Mouse (Mus musculus) hindbrain, embryonic 14.5 days (tissue): ENCODE results near the gene Gm42372. TPM values are rescaled to one million over a fixed set of nuclear protein-coding genes. Genes with fewer than 3 reads are reported as not detected.

Experiments
- ATAC-seq: fragments of 200-750 bp; cut with Nextera tagmentation; 2 replicates; pipeline ENCODE4 v1.8.0; 2017; ENCODE audit warnings: moderate number of reproducible peaks, mild to moderate bottlenecking, moderate TSS enrichment, moderate library complexity; ENCODE audit not compliant: low FRiP score
- DNase-seq: peaks from one replicate; pipeline ENCODE4 v3.0.0-alpha.2; 2015; ENCODE audit warnings: low spot score
- H3K27ac ChIP-seq: fragments of 300-500 bp; sonication (generic); 2 replicates; pipeline ENCODE4 v1.5.1; 2014; ENCODE audit warnings: mild to moderate bottlenecking, moderate library complexity
- H3K27me3 ChIP-seq: fragments of 300-500 bp; sonication (generic); 2 replicates; pipeline ENCODE4 v1.6.1; 2014; ENCODE audit warnings: mild to moderate bottlenecking, low read length, mixed read lengths; ENCODE audit not compliant: control insufficient read depth, insufficient read depth
- H3K36me3 ChIP-seq: fragments of 300-500 bp; sonication (generic); replicated peaks from 2 replicates; pipeline ENCODE4 v1.6.1; 2014; ENCODE audit not compliant: control insufficient read depth, insufficient read depth
- H3K4me1 ChIP-seq: fragments of 300-500 bp; sonication (generic); replicated peaks from 2 replicates; pipeline ENCODE4 v1.6.1; 2014; ENCODE audit warnings: antibody characterized with exemption, low read length, mixed read lengths; ENCODE audit not compliant: control insufficient read depth, insufficient read depth
- H3K4me2 ChIP-seq: fragments of 300-500 bp; sonication (generic); replicated peaks from 2 replicates; pipeline ENCODE4 v1.6.1; 2014; ENCODE audit warnings: mild to moderate bottlenecking, moderate library complexity
- H3K4me3 ChIP-seq: fragments of 300-500 bp; sonication (generic); replicated peaks from 2 replicates; pipeline ENCODE4 v1.5.1; 2014; ENCODE audit warnings: mild to moderate bottlenecking, low read length
- H3K9ac ChIP-seq: fragments of 300-500 bp; sonication (generic); 2 replicates; pipeline ENCODE4 v1.6.1; 2014
- H3K9me3 ChIP-seq: fragments of 300-500 bp; sonication (generic); 2 replicates; pipeline ENCODE4 v1.6.1; 2016; ENCODE audit warnings: low read length; ENCODE audit not compliant: control insufficient read depth
- WGBS: fragments of 180-500 bp; shearing (Covaris S2); extraction: QIAGEN DNeasy Blood & Tissue Kit; methylation state at CpG from one replicate; pipeline ENCODE4 v1.1.7; 2014; 5-methylcytosine and 5-hydroxymethylcytosine counted together
- polyA plus RNA-seq: library from polyadenylated mRNA; unstranded; fragments of >200 nt; fragmentation: Nextera tagmentation; extraction: Ambion mirVana; gene quantifications from 2 replicates; pipeline ENCODE4 v1.2.1, GENCODE M21; 2014

Gm42372 gene
- polyA plus RNA-seq, 1 experiment from 2014 or later: 7.6 TPM

GRCm38 (mm10) chr7:16995345-16995744 is 12.5 kb downstream of the Gm42372 start:
- no peak overlapping the region for H3K27ac ChIP-seq
- H3K27me3 ChIP-seq: peaks cover 3% of the 10 kb centered on the region; the same call in 1 of the 2 replicates
- H3K9me3 ChIP-seq: no peaks in the 10 kb centered on the region
- DNase-seq: no peak
- no peak for ATAC-seq
- peak overlapping the region; percentile 33 for H3K4me3 ChIP-seq
- peaks cover 29% of the 10 kb centered on the region for H3K4me1 ChIP-seq
- H3K9ac ChIP-seq: peak overlapping the region; percentile 47; the same call in 1 of the 2 replicates
- H3K36me3 ChIP-seq: no peaks in the 10 kb centered on the region
- peak overlapping the region; percentile 50 for H3K4me2 ChIP-seq
- 83% methylated on average over 4 of the region's 4 CpGs for WGBS

- Histone ChIP-seq H3K36me3 (peaks cover 11% of the 10 kb centered on the region), H3K4me3 (no peak overlapping the region), H3K9ac (no peak overlapping the region), H3K4me1 (0 out of 2 replicates have a peak, but pooled peaks cover 12% of the 10 kb centered on the region), H3K9me3 (no peaks in the 10 kb centered on the region), H3K4me2 (no peak overlapping the region), H3K27ac (no peak overlapping the region), H3K27me3 (peaks cover 3% of the 10 kb centered on the region; the same call in 1 of the 2 replicates)
- 78% methylated on average over 4 of the region's 4 CpGs for WGBS
- ATAC-seq (no peak), DNase-seq (no peak)
Measured at GRCm38 (mm10) chr7:16999233-16999632, 16.3 kb downstream of the Gm42372 start.

- H3K36me3 ChIP-seq: peaks cover 15% of the 10 kb centered on the region
- H3K9me3 ChIP-seq: no peaks in the 10 kb centered on the region
- H3K27ac ChIP-seq: no peak overlapping the region
- H3K4me1 ChIP-seq: 0 out of 2 replicates have a peak, but pooled peaks cover 10% of the 10 kb centered on the region
- H3K4me2 ChIP-seq: no peak overlapping the region
- H3K27me3 ChIP-seq: peaks cover under 1% of the 10 kb centered on the region; the same call in 1 of the 2 replicates
- ATAC-seq: peak; percentile 18; the same call in 1 of the 2 replicates
- no peak overlapping the region for H3K9ac ChIP-seq
- H3K4me3 ChIP-seq: no peak overlapping the region
- DNase-seq: peak; percentile 93
- WGBS: 20% methylated on average over 4 of the region's 4 CpGs
Measured at GRCm38 (mm10) chr7:16999650-17000049, 16.8 kb downstream of the Gm42372 start.

DNA sequence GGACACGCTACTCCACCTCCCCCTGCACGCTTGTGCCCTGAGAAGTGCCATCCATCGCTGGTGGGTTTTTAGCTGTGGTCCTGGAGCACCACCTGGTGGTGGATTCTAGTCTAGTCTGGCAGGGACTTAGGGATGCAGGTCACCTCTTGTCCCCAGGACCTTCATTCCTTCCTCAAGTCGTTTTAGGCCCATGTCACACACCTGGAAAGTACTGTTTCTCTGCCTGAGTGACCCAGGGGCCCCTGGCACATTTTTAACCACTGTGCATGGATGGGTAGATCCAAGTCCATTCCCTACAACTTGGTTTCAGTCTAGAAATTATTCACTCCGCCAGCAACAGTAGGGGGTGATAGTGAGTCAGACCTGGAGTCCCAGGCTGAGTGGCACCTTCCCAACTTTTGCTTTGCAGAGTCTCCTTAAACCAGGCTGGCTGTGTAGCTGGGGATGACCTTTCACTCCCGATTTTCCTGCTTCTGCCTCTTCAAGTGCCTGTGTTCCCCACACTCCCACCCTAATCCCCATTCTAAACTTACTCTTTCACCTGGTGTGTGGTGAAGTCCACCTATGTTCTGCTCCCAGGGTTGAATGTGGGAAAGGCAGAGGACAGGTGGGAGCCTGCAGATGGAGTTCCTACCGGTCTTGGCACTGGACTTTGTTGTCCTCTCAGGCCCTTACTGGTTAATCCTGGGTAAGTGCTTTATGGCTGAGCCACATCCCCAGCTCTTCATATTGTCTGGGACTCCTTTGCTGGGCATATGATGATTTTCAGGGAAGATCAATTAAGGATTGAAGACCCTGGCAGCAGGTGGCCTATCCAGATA is 19.7 kb downstream of the Gm42372 start:
- Histone ChIP-seq H3K9me3 (no peaks in the 10 kb centered on the region), H3K36me3 (peaks cover 44% of the 10 kb centered on the region), H3K9ac (no peak overlapping the region), H3K4me1 (no peaks in the 10 kb centered on the region), H3K4me3 (no peak overlapping the region), H3K27ac (peak overlapping the region; percentile 20; the same call in 1 of the 2 replicates), H3K4me2 (no peak overlapping the region), H3K27me3 (no peaks in the 10 kb centered on the region)
- WGBS: 12% methylated on average over 7 of the region's 7 CpGs
- ATAC-seq (peak; percentile 80), DNase-seq (peak; percentile 89)

DNA sequence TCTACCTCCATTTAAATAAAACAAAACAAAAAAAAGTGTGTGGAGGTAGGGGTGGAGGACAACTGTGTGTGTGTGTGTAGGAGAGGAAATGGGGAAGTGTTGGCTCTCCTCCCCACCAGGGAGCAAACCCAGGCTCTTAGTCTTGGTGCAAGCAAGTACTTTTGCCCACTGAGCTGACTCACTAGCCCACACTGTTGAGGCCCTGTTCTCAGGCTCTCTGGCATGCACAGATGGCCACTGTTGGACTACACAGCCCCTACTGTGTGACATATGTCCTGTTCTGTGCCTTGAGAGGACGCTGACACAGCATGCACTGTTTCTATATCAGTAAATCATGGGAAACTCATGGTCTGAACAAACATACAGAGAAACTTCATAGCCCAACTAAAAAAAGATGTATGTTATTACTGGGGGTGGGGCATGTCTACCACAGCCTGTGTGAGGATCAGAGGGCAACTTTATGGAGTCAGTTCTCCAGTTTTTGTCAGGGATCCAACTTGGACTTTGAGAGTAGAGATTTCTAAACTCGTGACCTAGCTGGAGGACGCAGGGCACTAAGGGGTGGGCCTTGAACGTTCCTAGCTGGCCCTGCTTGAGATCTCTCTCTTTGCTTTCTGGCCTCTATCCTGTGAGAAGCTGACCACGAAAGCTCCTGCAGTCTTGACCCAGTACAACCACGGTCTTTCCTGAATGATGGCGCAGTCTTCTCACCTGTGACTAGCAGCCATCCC is 20.5 kb downstream of the Gm42372 start:
- DNase-seq (no peak), ATAC-seq (no peak)
- Histone ChIP-seq H3K4me1 (no peaks in the 10 kb centered on the region), H3K4me3 (no peak overlapping the region), H3K36me3 (peaks cover 52% of the 10 kb centered on the region), H3K9me3 (no peaks in the 10 kb centered on the region), H3K27me3 (no peaks in the 10 kb centered on the region), H3K9ac (no peak overlapping the region), H3K27ac (peak overlapping the region; percentile 20; the same call in 1 of the 2 replicates), H3K4me2 (no peak overlapping the region)
- WGBS: 83% methylated on average over 7 of the region's 7 CpGs

- Histone ChIP-seq H3K4me3 (no peak overlapping the region), H3K4me1 (no peaks in the 10 kb centered on the region), H3K9ac (no peak overlapping the region), H3K27me3 (no peaks in the 10 kb centered on the region), H3K27ac (no peak overlapping the region), H3K36me3 (peaks cover 65% of the 10 kb centered on the region), H3K4me2 (no peak overlapping the region), H3K9me3 (no peaks in the 10 kb centered on the region)
- ATAC-seq (no peak), DNase-seq (no peak)
- 81% methylated on average over 7 of the region's 7 CpGs for WGBS
Measured at GRCm38 (mm10) chr7:17004716-17005115, 21.8 kb downstream of the Gm42372 start.

GRCm38 (mm10) chr7:17007300-17007699 is 24.4 kb downstream of the Gm42372 start:
- Histone ChIP-seq H3K27me3 (no peaks in the 10 kb centered on the region), H3K4me2 (no peak overlapping the region), H3K4me3 (no peak overlapping the region), H3K4me1 (no peaks in the 10 kb centered on the region), H3K36me3 (peaks cover 91% of the 10 kb centered on the region), H3K9me3 (no peaks in the 10 kb centered on the region), H3K27ac (no peak overlapping the region), H3K9ac (no peak overlapping the region)
- 89% methylated on average over 4 of the region's 4 CpGs for WGBS
- ATAC-seq: no peak
- no peak for DNase-seq

GRCm38 (mm10) chr7:17009326-17010009 is 26.6 kb downstream of the Gm42372 start:
- no peak overlapping the region for H3K4me3 ChIP-seq
- no peaks in the 10 kb centered on the region for H3K27me3 ChIP-seq
- no peak overlapping the region for H3K27ac ChIP-seq
- H3K9me3 ChIP-seq: no peaks in the 10 kb centered on the region
- ATAC-seq (no peak), DNase-seq (no peak)
- H3K4me1 ChIP-seq: no peaks in the 10 kb centered on the region
- no peak overlapping the region for H3K4me2 ChIP-seq
- no peak overlapping the region for H3K9ac ChIP-seq
- peaks cover 100% of the 10 kb centered on the region for H3K36me3 ChIP-seq
- WGBS: 94% methylated on average over 16 of the region's 16 CpGs

DNA sequence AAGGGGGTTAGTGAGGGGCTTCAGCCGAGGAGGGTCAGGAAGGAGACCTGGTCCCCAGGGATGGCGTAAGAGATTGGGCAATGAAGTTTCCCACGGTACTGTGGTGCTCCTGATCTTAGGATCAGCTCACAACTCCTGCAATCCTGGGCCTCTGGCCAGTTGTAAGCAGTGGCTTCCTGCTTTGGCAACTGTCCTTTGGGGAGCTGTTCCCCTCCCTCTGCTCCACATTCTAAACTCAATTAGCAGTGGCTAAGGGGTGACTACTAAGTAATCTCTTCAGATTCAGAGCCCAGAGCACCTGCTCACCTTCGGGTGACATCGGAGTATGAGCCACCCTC is 27.1 kb downstream of the Gm42372 start:
- Histone ChIP-seq H3K9ac (no peak overlapping the region), H3K36me3 (peaks cover 100% of the 10 kb centered on the region), H3K27me3 (no peaks in the 10 kb centered on the region), H3K9me3 (no peaks in the 10 kb centered on the region), H3K4me3 (no peak overlapping the region), H3K27ac (no peak overlapping the region), H3K4me2 (no peak overlapping the region), H3K4me1 (no peaks in the 10 kb centered on the region)
- WGBS: 91% methylated on average over 5 of the region's 5 CpGs
- DNase-seq: no peak
- no peak for ATAC-seq
